Mouse (Mus musculus): ENCODE results near the gene Olfr313. TPM values are rescaled to one million over a fixed set of nuclear protein-coding genes. Genes with fewer than 3 reads are reported as not detected.

Gene Olfr313
- not detected for total RNA-seq (2023)

DNA sequence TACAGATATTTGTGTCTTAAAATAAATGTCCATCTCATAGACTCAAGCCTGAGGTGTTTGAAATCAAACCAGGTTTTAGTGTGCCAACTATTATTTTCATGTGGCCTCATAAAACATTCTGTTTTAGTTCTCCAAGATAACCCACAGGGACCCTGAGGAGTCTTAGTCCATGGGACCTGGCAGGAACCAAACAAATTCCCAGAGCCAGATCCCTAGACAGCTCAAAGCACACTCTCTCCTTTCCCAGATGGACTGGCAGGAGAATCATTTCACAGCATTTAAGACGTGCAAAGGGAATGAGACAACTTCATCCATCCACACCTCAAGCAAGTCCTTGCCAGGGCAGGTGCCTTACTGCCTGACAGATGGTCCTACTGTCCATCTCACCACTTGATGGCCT lies at the start of gene Olfr313:
Olfr313 (plus strand) TSS at position 301 of the 400 bp plus-strand sequence.

DNA sequence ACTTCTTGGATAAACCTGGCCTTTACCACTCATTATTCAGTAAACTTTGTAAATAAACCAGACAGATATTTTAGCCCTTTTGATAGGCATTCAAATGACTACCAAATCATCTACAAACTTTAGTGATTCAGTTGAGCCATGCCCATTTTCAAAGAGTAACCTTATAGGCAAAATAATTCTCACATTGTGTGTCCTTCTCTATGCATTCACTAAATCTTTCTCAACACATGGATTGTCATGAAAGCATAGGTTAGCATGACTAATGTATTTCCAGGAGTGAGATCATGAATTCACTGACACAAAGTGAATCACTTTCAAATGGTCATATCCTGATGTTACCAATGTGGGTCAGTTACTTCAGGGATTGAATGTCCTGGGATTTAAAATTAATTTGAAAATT lies 41.9 kb upstream of the Olfr313 start, which contains the start of gene Olfr315:
Olfr315 (plus strand) TSS at position 301 of the 400 bp plus-strand sequence.

GRCm38 (mm10) chr11:58782480-58783089 lies 32.2 kb upstream of the Olfr313 start, which contains the start of gene Olfr314:
TSS of gene Olfr314 (plus strand) at chr11:58782952.

GRCm38 (mm10) chr11:58801558-58802228 lies 13.1 kb upstream of the Olfr313 start, which contains the start of gene Fam183b:
TSS of gene Fam183b (minus strand) at chr11:58801960.

DNA sequence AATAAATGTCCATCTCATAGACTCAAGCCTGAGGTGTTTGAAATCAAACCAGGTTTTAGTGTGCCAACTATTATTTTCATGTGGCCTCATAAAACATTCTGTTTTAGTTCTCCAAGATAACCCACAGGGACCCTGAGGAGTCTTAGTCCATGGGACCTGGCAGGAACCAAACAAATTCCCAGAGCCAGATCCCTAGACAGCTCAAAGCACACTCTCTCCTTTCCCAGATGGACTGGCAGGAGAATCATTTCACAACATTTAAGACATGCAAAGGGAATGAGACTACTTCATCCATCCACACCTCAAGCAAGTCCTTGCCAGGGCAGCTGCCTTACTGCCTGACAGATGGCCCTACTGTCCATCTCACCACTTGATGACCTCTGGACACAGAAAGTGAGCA lies 14.1 kb downstream of the Olfr313 start, which contains the start of gene Olfr312:
Olfr312 (plus strand) TSS at position 301 of the 400 bp plus-strand sequence.

GRCm38 (mm10) chr11:58838951-58839350 lies 24.2 kb downstream of the Olfr313 start, which contains the start of gene Olfr311:
TSS of gene Olfr311 (plus strand) at chr11:58839251.

GRCm38 (mm10) chr11:58846919-58847461 lies 32.2 kb downstream of the Olfr313 start, which contains the start of gene Gm12258:
TSS of gene Gm12258 (plus strand) at chr11:58847158.

GRCm38 (mm10) chr11:58867039-58867953 lies 52.5 kb downstream of the Olfr313 start, which contains the start of gene 2810021J22Rik:
TSS of gene 2810021J22Rik (plus strand) at chr11:58867216.

Other genes with a start within 250 kb of the Olfr313 start
- not detected for gene Olfr224, start 244.4 kb upstream of the Olfr313 start, total RNA-seq (2023)
- gene Olfr325, start 237.3 kb upstream of the Olfr313 start, total RNA-seq (2023) = not detected
- gene Olfr324, start 219.9 kb upstream of the Olfr313 start, total RNA-seq (2023) = not detected
- not detected for gene 2210407C18Rik, start 198.9 kb upstream of the Olfr313 start, total RNA-seq (2023)
- not detected for gene Olfr323, start 184.5 kb upstream of the Olfr313 start, total RNA-seq (2023)
- gene Trim58, start 174.5 kb upstream of the Olfr313 start, total RNA-seq (2023) = not detected
- gene Olfr322, start 156.2 kb upstream of the Olfr313 start, total RNA-seq (2023) = not detected
- not detected for gene Olfr320, start 133.9 kb upstream of the Olfr313 start, total RNA-seq (2023)
- gene Olfr319, start 115.8 kb upstream of the Olfr313 start, total RNA-seq (2023) = not detected
- gene Olfr318, start 91.0 kb upstream of the Olfr313 start, total RNA-seq (2023) = 0.47 TPM
- not detected for gene Olfr317, start 75.8 kb upstream of the Olfr313 start, total RNA-seq (2023)
- not detected for gene Olfr316, start 62.3 kb upstream of the Olfr313 start, total RNA-seq (2023)
- not detected for gene Olfr315, start 41.8 kb upstream of the Olfr313 start, total RNA-seq (2023)
- not detected for gene Olfr314, start 32.0 kb upstream of the Olfr313 start, total RNA-seq (2023)
- not detected for gene Fam183b, start 13.0 kb upstream of the Olfr313 start, total RNA-seq (2023)
- not detected for gene Olfr312, start 14.2 kb downstream of the Olfr313 start, total RNA-seq (2023)
- gene Olfr311, start 24.3 kb downstream of the Olfr313 start, total RNA-seq (2023) = not detected
- gene Gm12258, start 32.2 kb downstream of the Olfr313 start, total RNA-seq (2023) = 9.9 TPM
- 15.7 TPM for gene 2810021J22Rik, start 52.2 kb downstream of the Olfr313 start, total RNA-seq (2023)
- 9.7 TPM for gene Zfp39, start 89.2 kb downstream of the Olfr313 start, total RNA-seq (2023)
- gene Btnl10, start 102.9 kb downstream of the Olfr313 start, total RNA-seq (2023) = not detected
- 114 TPM for gene Rnf187, start 123.9 kb downstream of the Olfr313 start, total RNA-seq (2023)
- gene Hist3h2ba, start 133.9 kb downstream of the Olfr313 start, total RNA-seq (2023) = 18.7 TPM
- 45.9 TPM for gene Hist3h2a, start 139.7 kb downstream of the Olfr313 start, total RNA-seq (2023)
- gene Trim17, start 139.7 kb downstream of the Olfr313 start, total RNA-seq (2023) = 0.33 TPM
- 68.5 TPM for gene Trim11, start 163.1 kb downstream of the Olfr313 start, total RNA-seq (2023)